Mouse (Mus musculus) mammary gland, adult 2 months (tissue): ENCODE measurements around the gene Ttc30b. TPM values are rescaled to one million over a fixed set of nuclear protein-coding genes. Genes with fewer than 3 reads are reported as not detected.

Source experiments
- polyA plus RNA-seq: library from polyadenylated mRNA; depleted of rRNA; stranded (reverse); fragments of >200 nt; gene quantifications from 2 replicates; pipeline ENCODE4 v1.2.3, GENCODE M21; 2012; ENCODE audit warnings: low replicate concordance; rRNA removed

Gene Ttc30b
- 12.7 and 14.1 TPM in 2 replicates for polyA plus RNA-seq

GRCm38 (mm10) chr2:75938117-75939063 is at the start of gene Ttc30b:
TSS of gene Ttc30b (minus strand) at chr2:75938585.

GRCm38 (mm10) chr2:75981440-75982081 is 43.2 kb upstream of the Ttc30b start, which contains the start of gene Ttc30a1:
TSS of gene Ttc30a1 (minus strand) at chr2:75981967.

GRCm38 (mm10) chr2:75977752-75978368 is 39.5 kb upstream of the Ttc30b start, which contains the start of gene Ttc30a2:
TSS of gene Ttc30a2 (minus strand) at chr2:75978170.

Other genes with a start within 250 kb of the Ttc30b start
- gene Nfe2l2, start 233.9 kb downstream of the Ttc30b start, polyA plus RNA-seq = 40.8 and 67.0 TPM in 2 replicates
- 21.6 and 36.8 TPM in 2 replicates for gene Agps, start 106.4 kb downstream of the Ttc30b start, polyA plus RNA-seq
- 0.14 and 0.20 TPM in 2 replicates for gene Ttc30a2, start 39.6 kb upstream of the Ttc30b start, polyA plus RNA-seq
- gene Ttc30a1, start 43.4 kb upstream of the Ttc30b start, polyA plus RNA-seq = 2.7 and 3.3 TPM in 2 replicates